In genomic region chrX:136094421-136094820, GRCm38 (mm10) we compare ENCODE assay signal across 18 mouse cellular contexts. TPM values are rescaled to one million over a fixed set of nuclear protein-coding genes. Genes with fewer than 3 reads are reported as not detected.
DNase-seq lines count a peak whose midpoint lies in the region; ATAC-seq lines count a peak whose summit lies in the region.
"Had no signal": no experiment of that assay in that cellular context is flagged by ENCODE, and none has a peak within 500 bp of the region (broad histone marks: within the 10 kb centered on the region; RNA-seq: fewer than 3 reads in every experiment).

No protein-coding gene starts in this region.

- no peaks in the 10 kb centered on the region for H3K36me3 ChIP-seq in forebrain, embryonic 15.5 days
- H3K36me3 ChIP-seq in forebrain, embryonic 10.5 days (replicated peaks): no peaks in the 10 kb centered on the region
- no peaks in the 10 kb centered on the region for H3K36me3 ChIP-seq in hindbrain, embryonic 14.5 days (replicated peaks; ENCODE audit: control insufficient read depth, insufficient read depth)
- no peaks in the 10 kb centered on the region for H3K36me3 ChIP-seq in neural tube, embryonic 14.5 days (ENCODE audit: control insufficient read depth, insufficient read depth, low read length)
- H3K36me3 ChIP-seq: heart, embryonic 12.5 days; limb, embryonic 15.5 days had no signal

- intact Hi-C loops in left cerebral cortex, postnatal 25 days (cut with DNase I): no loop called here
- intact Hi-C loops in left cerebral cortex, postnatal 4 days (cut with DNase I): no loop called here

- H3K9ac ChIP-seq in forebrain, embryonic 15.5 days (replicated peaks): no peak overlapping the region
- H3K9ac ChIP-seq in hindbrain, embryonic 14.5 days: no peak overlapping the region
- no peak overlapping the region for H3K9ac ChIP-seq in neural tube, embryonic 14.5 days (replicated peaks; ENCODE audit: low read depth, low read length)
- H3K9ac ChIP-seq: heart, embryonic 12.5 days; limb, embryonic 15.5 days had no signal

- no peak overlapping the region for H3K4me3 ChIP-seq in forebrain, embryonic 15.5 days
- H3K4me3 ChIP-seq in forebrain, embryonic 10.5 days: no peak overlapping the region
- H3K4me3 ChIP-seq in hindbrain, embryonic 14.5 days (replicated peaks; ENCODE audit: low read length): no peak overlapping the region
- H3K4me3 ChIP-seq in neural tube, embryonic 14.5 days (ENCODE audit: low read depth, low read length): no peak overlapping the region
- H3K4me3 ChIP-seq: heart, embryonic 12.5 days; limb, embryonic 15.5 days had no signal

- ATAC-seq in forebrain, embryonic 15.5 days (replicated peaks): peak; percentile 68; the same call in 1 of the 2 replicates
- ATAC-seq in hindbrain, embryonic 14.5 days (ENCODE audit: low FRiP score): peak; percentile 70
- ATAC-seq in neural tube, embryonic 14.5 days (ENCODE audit: low read depth): peak; percentile 70; the same call in 1 of the 2 replicates

- DNase-seq in forebrain, embryonic 10.5 days (ENCODE audit: extremely low spot score, low spot score): no peak
- DNase-seq in left cerebral cortex, postnatal 25 days (ENCODE audit: low spot score in 2 of 2): peak; percentile 14 to 36
- DNase-seq in left cerebral cortex, postnatal 4 days: no peak
- peak; percentile 45 for DNase-seq in hindbrain, embryonic 14.5 days (ENCODE audit: low spot score)
- DNase-seq in natural killer cell, adult 2 months (ENCODE audit: low spot score in 2 of 2): no peak
- no peak for DNase-seq in kidney, adult 8-10 months
- DNase-seq: cerebellum, adult 9-10 months; embryo, embryonic 11 days; heart, postnatal 4 days; kidney, adult 9 months; lung, adult 18-20 months; lung, postnatal 4 days had no signal

- H3K27me3 ChIP-seq in forebrain, embryonic 15.5 days: no peaks in the 10 kb centered on the region
- peaks cover 43% of the 10 kb centered on the region for H3K27me3 ChIP-seq in forebrain, embryonic 10.5 days (ENCODE audit: poor library complexity, severe bottlenecking)
- no peaks in the 10 kb centered on the region for H3K27me3 ChIP-seq in hindbrain, embryonic 14.5 days (ENCODE audit: control insufficient read depth, insufficient read depth, low read length)
- no peaks in the 10 kb centered on the region for H3K27me3 ChIP-seq in neural tube, embryonic 14.5 days (ENCODE audit: control insufficient read depth, insufficient read depth, low read length)
- H3K27me3 ChIP-seq: heart, embryonic 12.5 days; limb, embryonic 15.5 days had no signal

- no peak overlapping the region for H3K4me2 ChIP-seq in forebrain, embryonic 15.5 days (replicated peaks)
- no peak overlapping the region for H3K4me2 ChIP-seq in hindbrain, embryonic 14.5 days (replicated peaks)
- H3K4me2 ChIP-seq in neural tube, embryonic 14.5 days (ENCODE audit: low read depth, low read length): no peak overlapping the region
- H3K4me2 ChIP-seq: heart, embryonic 12.5 days; limb, embryonic 15.5 days had no signal

- H3K9me3 ChIP-seq in forebrain, embryonic 15.5 days: no peaks in the 10 kb centered on the region
- no peaks in the 10 kb centered on the region for H3K9me3 ChIP-seq in forebrain, embryonic 10.5 days
- no peaks in the 10 kb centered on the region for H3K9me3 ChIP-seq in hindbrain, embryonic 14.5 days (ENCODE audit: control insufficient read depth, low read length)
- no peaks in the 10 kb centered on the region for H3K9me3 ChIP-seq in neural tube, embryonic 14.5 days (ENCODE audit: control insufficient read depth, low read length)
- H3K9me3 ChIP-seq: heart, embryonic 12.5 days; limb, embryonic 15.5 days had no signal

- no peaks in the 10 kb centered on the region for H3K4me1 ChIP-seq in forebrain, embryonic 15.5 days
- no peaks in the 10 kb centered on the region for H3K4me1 ChIP-seq in forebrain, embryonic 10.5 days
- H3K4me1 ChIP-seq in hindbrain, embryonic 14.5 days (replicated peaks; ENCODE audit: control insufficient read depth, insufficient read depth, low read length): no peaks in the 10 kb centered on the region
- H3K4me1 ChIP-seq in neural tube, embryonic 14.5 days (ENCODE audit: control insufficient read depth, insufficient read depth, low read length): no peaks in the 10 kb centered on the region
- H3K4me1 ChIP-seq: heart, embryonic 12.5 days; limb, embryonic 15.5 days had no signal

- WGBS in forebrain, embryonic 15.5 days: 44% methylated on average over 2 of the region's 2 CpGs
- WGBS in forebrain, embryonic 10.5 days: 69% methylated on average over 2 of the region's 2 CpGs
- WGBS in hindbrain, embryonic 14.5 days: 41% methylated on average over 2 of the region's 2 CpGs
- WGBS in neural tube, embryonic 14.5 days: 41% methylated on average over 2 of the region's 2 CpGs

- no peak overlapping the region; the same call in 1 of the 2 replicates for H3K27ac ChIP-seq in forebrain, embryonic 15.5 days (replicated peaks)
- no peak overlapping the region for H3K27ac ChIP-seq in forebrain, embryonic 10.5 days
- peak overlapping the region; percentile 64 for H3K27ac ChIP-seq in hindbrain, embryonic 14.5 days
- H3K27ac ChIP-seq in neural tube, embryonic 14.5 days (ENCODE audit: low read depth, low read length): no peak overlapping the region
- H3K27ac ChIP-seq: limb, embryonic 15.5 days had no signal

RNA-seq across cellular contexts. Expression of gene Nxf3, which starts 9.4 kb away (rescaled TPM):
- polyA plus RNA-seq in forebrain, embryonic 15.5 days (2015; fragmentation: Nextera tagmentation; extraction: Ambion mirVana): not detected in 2 replicates
- not detected in 2 replicates for polyA plus RNA-seq in forebrain, embryonic 10.5 days (2016; fragmentation: Nextera tagmentation; extraction: Ambion mirVana)
- not detected for total RNA-seq in left cerebral cortex, postnatal 25 days (2021)
- total RNA-seq in left cerebral cortex, postnatal 4 days (2021): under 1 TPM in 1 of 2 experiments, not detected in 1; 0.12 TPM
- polyA plus RNA-seq in hindbrain, embryonic 14.5 days (2014; fragmentation: Nextera tagmentation; extraction: Ambion mirVana): not detected in 2 replicates
- 0.08 TPM in 1 of 2 replicates, not detected in the other for polyA plus RNA-seq in neural tube, embryonic 14.5 days (2014; fragmentation: Nextera tagmentation; extraction: Ambion mirVana)
- total RNA-seq: gastrocnemius, adult 8-10 months; heart, postnatal 4 days; layer of hippocampus, postnatal 36 days had no signal
- polyA plus RNA-seq: limb, embryonic 15.5 days had no signal

RNA-seq across cellular contexts. Expression of gene Bex2, which starts 26.4 kb away (rescaled TPM):
- 618 and 628 TPM in 2 replicates for polyA plus RNA-seq in forebrain, embryonic 15.5 days (2015; fragmentation: Nextera tagmentation; extraction: Ambion mirVana)
- 288 and 293 TPM in 2 replicates for polyA plus RNA-seq in forebrain, embryonic 10.5 days (2016; fragmentation: Nextera tagmentation; extraction: Ambion mirVana)
- 100 to 1,000 TPM; 384 to 394 TPM for total RNA-seq in left cerebral cortex, postnatal 25 days (2021)
- 100 to 1,000 TPM; 345 to 394 TPM for total RNA-seq in left cerebral cortex, postnatal 4 days (2021)
- 553 and 572 TPM in 2 replicates for polyA plus RNA-seq in hindbrain, embryonic 14.5 days (2014; fragmentation: Nextera tagmentation; extraction: Ambion mirVana)
- 610 and 698 TPM in 2 replicates for polyA plus RNA-seq in neural tube, embryonic 14.5 days (2014; fragmentation: Nextera tagmentation; extraction: Ambion mirVana)

RNA-seq across cellular contexts. Expression of gene Bex4, which starts 44.4 kb away (rescaled TPM):
- 138 and 141 TPM in 2 replicates for polyA plus RNA-seq in forebrain, embryonic 15.5 days (2015; fragmentation: Nextera tagmentation; extraction: Ambion mirVana)
- polyA plus RNA-seq in forebrain, embryonic 10.5 days (2016; fragmentation: Nextera tagmentation; extraction: Ambion mirVana): 125 and 128 TPM in 2 replicates
- 10 to 100 TPM; 19.8 to 22.3 TPM for total RNA-seq in left cerebral cortex, postnatal 25 days (2021)
- 10 to 100 TPM; 92.2 to 92.6 TPM for total RNA-seq in left cerebral cortex, postnatal 4 days (2021)
- 140 TPM in 2 replicates for polyA plus RNA-seq in hindbrain, embryonic 14.5 days (2014; fragmentation: Nextera tagmentation; extraction: Ambion mirVana)
- 115 and 152 TPM in 2 replicates for polyA plus RNA-seq in neural tube, embryonic 14.5 days (2014; fragmentation: Nextera tagmentation; extraction: Ambion mirVana)
- total RNA-seq: gastrocnemius, adult 8-10 months had no signal

Comparison
In these comparisons a context has a peak if more than half of its experiments do, and no peak if none do; other contexts are left out.
1. DNase-seq: peak in left cerebral cortex, postnatal 25 days (2 of 2) and hindbrain, embryonic 14.5 days (single experiment); none in forebrain, embryonic 10.5 days (single experiment), left cerebral cortex, postnatal 4 days (single experiment), natural killer cell, adult 2 months (0 of 2) and kidney, adult 8-10 months (0 of 2).
2. Peak in every context shown above with its lines, with median percentiles within 50 percentile points of each other: ATAC-seq.